In genomic region chr17:34000150-34000537, GRCm38 (mm10) we compare ENCODE assay signal across 8 mouse cellular contexts. TPM values are rescaled to one million over a fixed set of nuclear protein-coding genes. Genes with fewer than 3 reads are reported as not detected.
DNase-seq lines count a peak whose midpoint lies in the region; TF ChIP-seq lines count a peak whose summit lies in the region.

H2-K1 (minus strand) TSS chr17:34000347.

- 0% methylated on average over 30 of the region's 30 CpGs for WGBS in macrophage (ENCODE audit: missing documents)

- peaks cover 27% of the 10 kb centered on the region; the same call in 1 of the 2 replicates for H3K36me3 ChIP-seq in macrophage (ENCODE audit: inconsistent target)

- TF ChIP-seq CTCF in left cerebral cortex, adult 2 months (IDR thresholded peaks at IDR 0.05): no peak

- H3K27ac ChIP-seq in left cerebral cortex, adult 2 months: no peak within 1 kb of the TSS
- peak within 1 kb of the TSS; percentile 78 for H3K27ac ChIP-seq in macrophage

- peak within 1 kb of the TSS; percentile 50 for H3K4me3 ChIP-seq in left cerebral cortex, adult 2 months
- H3K4me3 ChIP-seq in macrophage (ENCODE audit: inconsistent target): peak within 1 kb of the TSS; percentile 70

- DNase-seq in adrenal gland, adult (ENCODE audit: inconsistent age in 2 of 2, low spot score in 1 of 2): peak; percentile 95 to 98
- peak; percentile 82 for DNase-seq in embryo, embryonic 10.5 days (ENCODE audit: low spot score)
- peak; percentile 80 for DNase-seq in gastrocnemius, postnatal 10 days
- DNase-seq in hindlimb bud, embryonic 11.5 days (ENCODE audit: extremely low spot score, low read depth, low spot score): peak; percentile 44
- DNase-seq in left cerebral cortex, adult 2 months (ENCODE audit: extremely low spot score in 1 of 2, low spot score in 2 of 2): peak; percentile 67 to 68
- DNase-seq in right cerebral cortex, postnatal 10 days (ENCODE audit: low spot score in 2 of 2): peak; percentile 80 to 82
- peak; percentile 90 for DNase-seq in urinary bladder, postnatal 25 days (ENCODE audit: low spot score)

- intact Hi-C loops in left cerebral cortex, adult 2 months (cut with DNase I): loop anchor here (5.0 kb wide), 1 partner anchor 33 kb away; no protein-coding TSS in a partner anchor

- H3K79me2 ChIP-seq in macrophage (ENCODE audit: inconsistent target): peaks cover 24% of the 10 kb centered on the region; the same call in 1 of the 2 replicates

RNA-seq across cellular contexts. Expression of gene H2-K1, which starts in this region (rescaled TPM):
- total RNA-seq in gastrocnemius, postnatal 10 days (2021): 10 to 100 TPM; 38.9 to 46.7 TPM
- 10 to 100 TPM; 19.7 to 23.5 TPM for total RNA-seq in left cerebral cortex, adult 2 months (2021)
- 1,000 to 10,000 TPM; 1,025 to 7,144 (median 3,429) TPM for total RNA-seq in macrophage (2018; cell fraction: chromatin; rRNA removed)
- total RNA-seq in macrophage (2018; cell fraction: cytosol; rRNA removed): 1,000 to 10,000 TPM; 2,589 to 9,128 (median 5,108) TPM
- total RNA-seq in macrophage (2018; cell fraction: nucleus; rRNA removed): over 10,000 TPM in 13 of 26 experiments, 1,000 to 10,000 TPM in 13; 3,160 to 14,900 (median 9,531) TPM
- polyA plus RNA-seq in macrophage (2018): 2,418 to 4,239 TPM (median 2,994 TPM) in 3 replicates

Comparison
In these comparisons a context has a peak if more than half of its experiments do, and no peak if none do; other contexts are left out.
1. DNase-seq: peak in every context shown above with its lines; median percentile 96 in adrenal gland, adult; 90 in urinary bladder, postnatal 25 days; 82 in embryo, embryonic 10.5 days; 81 in right cerebral cortex, postnatal 10 days; 80 in gastrocnemius, postnatal 10 days; 68 in left cerebral cortex, adult 2 months; 44 in hindlimb bud, embryonic 11.5 days.